Mouse (Mus musculus): Measurements from ENCODE around the gene Dmrta2.

The Dmrta2 gene

DNA sequence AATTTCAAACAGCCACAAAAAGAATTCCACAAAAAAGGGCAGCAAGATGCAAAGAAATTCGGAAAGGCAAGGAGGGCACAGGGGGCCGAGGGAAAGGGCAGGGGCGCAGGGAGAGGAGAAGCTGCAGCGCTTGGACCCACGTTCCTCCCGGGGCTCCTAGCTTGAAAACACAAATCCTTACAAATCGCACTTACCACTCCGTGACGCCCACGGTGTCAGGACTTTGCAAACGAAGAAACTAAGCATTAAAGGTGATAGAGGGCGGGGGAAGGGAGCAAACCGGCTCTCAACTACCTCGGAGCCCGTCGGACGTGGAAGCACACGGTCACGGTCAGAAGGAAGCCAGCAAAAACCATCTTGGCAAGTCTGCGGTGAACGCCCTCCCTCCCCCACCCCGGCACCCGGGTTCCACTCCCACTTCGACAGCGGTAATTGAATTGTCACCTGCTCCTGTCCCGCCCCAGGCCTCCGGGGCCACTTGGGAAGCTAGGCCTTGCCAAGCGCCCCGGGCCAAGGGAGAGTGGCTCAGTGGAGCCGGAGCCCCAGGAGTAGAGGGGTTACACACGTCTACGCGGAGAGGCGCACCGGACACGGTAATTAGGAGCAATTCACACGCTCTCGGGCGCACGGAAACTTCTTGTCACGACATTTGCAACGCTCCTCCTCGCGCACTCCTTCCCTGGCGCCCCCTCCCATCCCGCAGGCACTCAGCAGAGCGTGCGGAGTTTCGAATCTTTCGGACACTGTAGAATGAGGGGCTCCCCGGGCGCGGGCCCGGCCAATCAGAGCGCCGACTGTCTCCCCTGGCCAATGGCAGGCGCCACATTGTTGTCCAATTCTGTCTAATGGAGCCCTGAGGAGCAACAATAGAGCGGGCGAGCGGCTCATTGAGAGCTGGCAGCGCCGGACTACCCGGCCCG lies at the start of gene Dmrta2:
Dmrta2 (plus strand) TSS at position 906 of the 920 bp plus-strand sequence.
- no peak for DNase-seq

DNA sequence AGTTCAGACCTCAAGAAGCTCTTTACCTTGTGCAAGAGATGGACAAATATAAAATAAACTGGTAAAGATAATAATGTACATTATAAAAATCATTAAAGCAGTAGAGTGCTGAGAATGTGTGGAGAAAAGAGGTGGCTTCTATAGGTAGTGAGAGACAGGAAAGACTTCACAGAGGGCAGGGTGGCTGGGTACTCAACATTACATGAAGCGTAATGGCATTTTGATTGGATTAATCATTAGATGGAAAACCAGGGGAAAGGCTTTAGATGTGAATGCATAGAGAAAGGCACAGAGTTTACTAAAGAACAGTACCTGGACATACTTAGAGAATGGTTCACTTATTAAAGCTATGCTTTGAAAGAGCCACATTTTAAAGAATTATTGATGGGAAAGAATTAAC lies 48.8 kb upstream of the Dmrta2 start:
- no peak for DNase-seq

DNA sequence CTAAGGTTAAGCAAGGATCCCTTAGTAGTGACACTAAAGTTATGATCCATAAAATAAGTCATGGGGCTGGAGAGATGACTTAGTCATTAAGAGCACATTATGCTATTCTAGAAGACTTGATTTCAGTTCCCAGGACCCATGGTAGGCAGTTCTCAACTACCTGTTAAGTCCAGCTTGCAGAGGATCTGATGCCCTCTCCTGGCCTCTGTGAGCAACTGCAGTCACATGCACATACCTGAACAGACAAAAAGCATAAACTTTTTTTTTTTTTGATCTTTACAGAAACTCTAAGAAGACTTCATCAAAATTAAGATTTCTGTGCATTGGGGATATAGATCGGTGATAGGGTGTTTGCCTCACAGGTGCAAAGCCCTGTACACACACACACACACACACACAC lies 47.4 kb upstream of the Dmrta2 start:
- no peak for DNase-seq

DNA sequence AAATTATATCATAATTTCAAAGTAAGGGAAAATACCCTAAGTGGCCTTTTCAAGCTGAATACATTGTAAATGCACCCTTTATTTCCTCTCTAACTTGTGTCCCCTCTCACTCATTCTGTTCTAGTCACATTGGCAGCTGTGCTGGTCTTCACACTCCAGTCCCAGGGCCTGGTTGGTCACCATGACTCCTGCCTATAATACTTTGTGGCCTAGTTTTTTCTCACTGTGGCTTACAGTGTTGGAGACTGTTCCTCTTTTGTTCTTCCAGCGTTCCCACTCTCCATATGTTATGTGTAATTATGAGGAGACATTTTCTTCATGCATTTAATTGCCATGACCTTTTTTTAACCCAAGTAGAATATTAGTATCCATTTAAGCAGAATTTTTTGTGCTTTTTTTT lies 46.9 kb upstream of the Dmrta2 start:
- DNase-seq: no peak

DNA sequence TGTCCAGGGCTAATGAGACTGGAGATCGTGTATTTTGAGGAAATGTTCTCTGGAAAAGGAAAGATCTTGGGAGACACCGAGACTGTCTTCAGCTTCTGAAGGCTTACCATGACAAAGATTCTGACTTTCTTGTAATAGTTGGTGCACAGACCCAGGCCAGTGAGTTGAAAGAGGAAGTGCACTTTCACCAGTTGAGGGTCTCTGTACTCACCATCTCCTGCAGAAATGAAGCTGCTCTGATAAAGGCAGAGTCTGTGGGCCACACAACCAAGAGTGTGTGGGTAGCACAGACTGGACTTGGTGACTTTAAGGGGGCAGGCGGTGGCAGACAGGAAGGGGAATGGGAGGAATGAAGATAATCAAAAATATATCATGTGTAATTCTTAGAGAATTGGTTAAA lies 41.3 kb upstream of the Dmrta2 start:
- DNase-seq: no peak

DNA sequence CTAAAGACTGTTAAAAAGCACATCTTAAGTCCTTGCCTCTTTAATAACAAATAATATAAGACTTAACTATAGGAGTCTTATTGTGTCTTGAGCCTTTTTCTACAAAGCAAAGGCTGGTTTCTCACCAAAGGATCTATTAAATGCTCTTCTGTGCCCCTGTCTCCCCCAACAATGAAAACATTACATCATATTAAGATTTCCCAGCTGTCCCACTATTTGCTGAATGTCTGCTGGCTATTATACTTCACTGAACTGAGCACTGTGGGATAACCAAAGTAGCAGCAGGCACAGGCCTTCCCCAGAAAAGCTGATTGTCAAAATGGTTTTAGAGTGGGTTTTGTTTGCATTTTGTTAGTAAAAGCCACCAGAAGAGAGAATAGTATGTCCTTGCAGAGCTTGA lies 38.6 kb upstream of the Dmrta2 start:
- DNase-seq: no peak

DNA sequence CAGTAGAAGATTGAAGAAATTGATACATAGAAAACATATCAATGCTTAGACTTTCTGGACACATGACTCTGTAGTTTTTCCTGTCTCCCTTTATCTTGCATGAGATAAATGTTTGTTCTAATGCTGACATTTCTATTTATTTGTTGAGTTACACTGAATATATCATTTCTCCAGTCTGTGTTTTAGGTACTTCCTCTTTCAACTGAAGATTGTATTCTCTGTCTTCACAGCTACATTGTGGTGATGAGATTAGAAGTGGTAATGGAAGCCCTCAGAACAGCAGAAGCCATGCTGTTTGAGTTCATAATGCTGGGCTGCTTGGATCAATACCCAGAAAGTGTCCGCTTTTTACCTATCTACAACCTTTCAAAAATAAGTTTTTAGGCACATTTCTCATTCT lies 32.3 kb upstream of the Dmrta2 start:
- no peak for DNase-seq

DNA sequence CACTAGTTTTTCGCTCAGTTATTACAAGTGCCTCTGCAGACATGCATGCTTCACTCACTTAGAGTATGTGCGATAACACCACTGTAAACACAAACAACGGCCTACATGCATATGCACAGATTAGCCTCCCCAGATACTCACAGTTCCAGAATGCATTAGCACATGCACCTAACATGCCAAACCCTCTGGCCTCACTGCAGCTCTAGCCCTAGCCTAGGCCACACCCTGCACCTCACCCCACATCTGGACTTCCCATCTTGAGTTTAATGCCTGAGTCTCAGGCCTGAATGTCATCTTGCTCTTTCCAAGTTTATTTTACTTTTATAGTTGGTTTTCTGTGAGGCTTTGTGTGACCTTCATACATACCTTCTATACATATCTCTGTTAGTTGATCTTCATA lies 28.5 kb upstream of the Dmrta2 start:
- no peak for DNase-seq

DNA sequence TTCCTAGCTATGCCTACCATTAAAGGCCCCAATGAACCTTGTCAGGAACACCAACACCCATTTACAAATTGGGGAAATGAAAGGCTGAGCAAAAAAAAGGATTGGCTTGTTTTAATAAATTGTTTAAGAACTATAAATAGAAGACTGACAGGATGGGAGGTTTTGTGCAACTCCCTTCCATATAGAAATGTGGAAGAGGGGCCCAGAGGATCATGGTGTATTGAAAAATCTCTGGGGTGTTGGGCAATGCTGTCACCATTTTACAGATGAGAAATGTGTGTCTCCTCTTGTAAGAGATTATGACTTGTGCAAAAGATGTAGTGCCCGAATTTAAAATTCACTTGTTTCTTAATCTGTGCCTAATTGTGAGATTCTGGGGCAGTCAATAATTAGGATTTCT lies 24.3 kb upstream of the Dmrta2 start:
- DNase-seq: no peak

DNA sequence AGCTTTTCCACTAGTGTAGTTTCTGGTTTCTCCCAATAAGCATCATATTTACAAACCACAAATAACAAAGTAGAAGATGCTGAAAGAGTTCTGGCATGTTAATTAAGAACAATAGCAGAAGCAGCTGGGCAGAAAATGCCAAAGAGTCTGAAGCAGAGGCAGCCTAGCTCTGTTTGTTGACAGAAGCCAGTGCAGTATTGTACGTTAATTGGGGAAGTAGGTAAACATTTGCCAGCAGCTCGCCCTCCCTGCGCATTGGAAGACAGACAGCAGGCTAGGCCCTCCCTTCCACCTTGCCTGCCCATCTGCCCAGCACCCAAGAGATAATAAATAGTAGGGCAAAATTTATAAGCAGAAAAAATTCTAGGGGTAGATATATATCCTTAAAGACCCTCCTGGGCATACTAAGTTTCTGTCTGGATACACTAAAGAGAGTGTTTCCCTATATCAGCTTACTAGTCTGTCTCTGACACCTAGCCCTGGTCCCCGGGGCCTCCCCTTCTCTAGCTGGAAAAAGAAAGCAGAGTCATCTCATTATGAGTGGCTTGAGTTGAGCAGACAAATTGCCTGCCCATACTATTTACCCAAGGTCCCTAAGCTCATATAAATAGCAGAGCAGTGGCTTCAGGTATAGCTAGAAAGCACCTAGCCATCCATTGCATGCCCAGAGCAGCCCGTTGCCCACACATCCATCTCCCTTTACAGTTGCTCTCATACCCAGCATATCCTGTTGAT lies 17.5 kb upstream of the Dmrta2 start:
- DNase-seq: no peak

DNA sequence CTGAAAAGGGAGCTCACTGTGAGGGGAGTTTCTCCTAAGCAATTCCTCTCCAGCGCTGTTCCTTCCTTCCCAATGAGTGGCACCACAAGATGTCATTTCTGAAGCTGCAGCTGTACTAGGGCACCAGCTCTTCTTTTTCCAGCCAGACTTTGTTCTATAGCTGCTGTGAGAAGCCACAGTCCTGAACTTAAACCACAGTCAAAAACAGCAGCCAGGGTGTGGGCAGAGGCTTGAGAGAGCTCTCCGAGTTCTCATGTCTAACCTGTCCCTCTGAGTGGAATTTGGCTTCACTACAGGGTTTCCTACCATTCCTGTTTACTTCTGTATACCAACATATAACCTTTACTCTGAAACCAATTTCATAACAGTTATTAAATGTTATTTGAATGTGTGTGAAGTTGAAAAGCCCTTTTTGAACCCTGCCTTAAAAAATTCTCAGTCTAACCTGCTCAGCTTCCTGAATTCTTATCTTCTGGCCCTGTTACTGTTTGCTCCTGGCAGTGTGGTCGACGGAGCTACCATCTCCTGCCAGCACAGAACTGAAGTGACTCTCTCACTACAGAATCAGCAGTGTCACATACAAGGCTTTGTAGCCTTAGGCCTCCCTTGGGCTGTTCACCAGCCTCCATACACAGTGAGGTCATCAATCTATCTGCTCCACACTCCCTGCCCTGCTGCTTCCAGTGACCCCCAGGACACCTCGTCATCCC lies 14.1 kb upstream of the Dmrta2 start:
- no peak for DNase-seq

DNA sequence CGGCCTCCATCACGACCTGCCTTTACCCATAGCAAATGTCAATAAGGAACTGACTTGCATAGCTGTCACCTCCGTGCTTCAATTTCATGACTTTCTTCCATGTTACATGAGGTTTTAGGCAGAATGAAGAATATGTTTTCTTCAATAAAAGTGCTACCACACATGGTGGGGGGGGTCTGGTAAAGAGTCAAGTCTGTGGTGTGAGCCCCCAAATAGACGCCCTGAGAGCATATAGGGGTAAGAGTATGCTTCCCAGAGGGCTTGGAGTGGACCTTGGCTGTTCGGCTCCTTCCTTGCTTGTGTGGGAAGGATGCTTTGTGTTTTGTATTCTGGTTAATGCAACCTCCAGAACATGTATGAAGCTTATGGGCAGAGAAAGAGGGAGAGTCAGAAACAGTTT lies 8.3 kb upstream of the Dmrta2 start:
- no peak for DNase-seq

DNA sequence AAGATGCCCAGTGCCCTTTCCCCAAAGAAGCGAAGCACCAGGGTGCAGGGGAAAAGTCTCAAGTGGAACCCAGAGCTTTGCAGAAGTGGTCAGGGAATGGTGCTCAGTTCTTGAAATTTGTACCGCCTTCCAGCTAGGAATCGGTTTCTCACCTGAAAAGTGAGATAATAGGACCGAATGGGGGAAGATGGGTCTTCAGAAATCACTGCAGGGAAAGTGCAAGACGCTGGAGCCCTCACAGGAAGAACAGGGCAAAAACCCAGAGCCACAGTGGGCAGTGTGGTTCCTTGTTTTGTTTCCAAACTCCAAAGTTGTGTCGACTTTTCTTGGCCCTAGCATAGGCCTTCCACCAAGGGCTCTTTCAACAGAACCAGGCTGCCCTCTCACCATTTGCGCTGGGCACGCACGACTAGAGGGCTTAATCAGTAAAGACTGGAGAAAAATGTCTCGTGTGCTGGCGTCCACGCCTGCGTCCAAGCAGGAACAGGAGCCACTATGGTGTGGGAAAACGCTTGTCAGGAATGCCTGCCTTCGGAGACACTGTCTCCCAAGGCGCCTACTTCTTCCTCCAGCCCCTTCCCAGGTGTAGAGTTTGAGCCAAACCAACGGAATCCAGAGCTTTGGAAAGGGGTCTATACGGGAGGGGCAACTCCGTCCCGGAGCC lies 3.7 kb upstream of the Dmrta2 start:
- DNase-seq: no peak

DNA sequence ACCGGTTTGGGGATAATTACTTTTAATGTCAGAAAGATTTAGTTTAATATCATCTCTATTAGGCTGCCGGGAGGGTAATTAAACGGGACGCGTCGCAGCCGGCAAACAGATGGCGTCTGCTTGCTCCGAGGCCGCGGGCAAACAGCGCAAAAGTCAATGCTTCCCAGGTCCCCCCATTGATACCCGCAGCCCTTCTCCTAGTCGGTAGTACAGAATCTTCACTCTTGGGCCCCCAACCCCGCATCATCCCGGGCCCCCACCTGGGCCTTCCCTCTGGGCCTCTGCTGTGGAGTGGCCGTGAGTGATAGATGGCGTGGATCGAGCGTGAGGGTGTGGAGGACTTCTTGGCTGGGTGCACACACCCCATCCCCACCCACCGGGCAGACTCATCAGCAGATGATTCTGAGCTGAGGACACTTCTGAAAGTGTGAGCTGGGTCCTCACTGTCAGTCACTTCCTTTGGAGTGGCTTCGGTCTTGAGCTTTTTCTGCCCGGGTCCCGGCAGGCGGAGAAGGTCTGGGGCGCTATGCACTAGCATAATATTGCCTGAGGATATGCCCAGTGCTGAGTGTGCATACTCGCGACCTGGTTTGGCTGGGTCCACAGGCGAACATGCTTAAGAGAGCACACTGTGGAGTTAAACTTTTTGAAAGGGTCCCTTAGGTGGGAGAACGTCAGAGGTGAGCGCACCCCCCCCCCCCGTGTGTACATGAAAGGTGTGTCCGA lies 3.0 kb upstream of the Dmrta2 start:
- no peak for DNase-seq

DNA sequence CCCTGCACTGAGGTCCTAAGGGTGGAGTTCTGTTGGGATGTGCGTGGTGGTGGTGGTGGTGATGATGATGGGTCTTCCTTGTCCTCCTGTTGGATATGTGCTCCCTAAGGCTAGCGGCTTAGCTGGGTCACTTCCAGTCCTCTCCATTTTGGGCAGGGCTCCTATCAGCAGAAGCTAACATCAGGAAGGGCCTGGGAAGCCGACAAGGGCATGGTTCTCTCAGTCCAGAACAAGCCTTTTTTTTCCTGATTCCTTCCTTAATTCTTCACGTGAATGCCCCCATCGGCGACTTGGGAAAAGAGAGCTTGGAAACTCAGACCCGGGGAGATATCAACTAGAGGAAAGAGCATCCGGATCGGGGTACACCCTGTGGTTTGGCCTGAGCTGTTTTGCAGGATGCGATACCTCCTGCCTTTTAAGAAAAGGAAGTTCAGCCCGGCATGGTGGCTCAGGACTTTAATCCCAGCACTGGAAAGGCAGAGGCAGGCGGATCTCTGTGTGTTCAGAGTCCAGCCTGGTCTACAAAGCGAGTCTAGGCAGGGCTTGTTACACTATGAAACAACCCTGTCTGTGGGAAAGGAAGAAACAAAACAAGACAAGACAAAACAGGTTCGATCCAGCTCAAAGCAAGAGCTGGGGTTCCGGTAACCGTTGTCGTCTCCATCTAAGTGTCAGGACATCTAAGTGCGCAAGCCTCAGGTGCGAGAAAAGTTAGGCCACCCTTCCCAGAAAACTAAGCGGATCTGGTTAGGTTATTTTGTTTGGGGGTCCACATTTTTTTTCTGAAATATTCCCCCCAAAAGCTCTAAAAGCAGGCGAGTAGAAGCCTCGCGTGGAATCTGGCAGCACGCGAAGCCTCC lies 2.2 kb upstream of the Dmrta2 start:
- DNase-seq: no peak

DNA sequence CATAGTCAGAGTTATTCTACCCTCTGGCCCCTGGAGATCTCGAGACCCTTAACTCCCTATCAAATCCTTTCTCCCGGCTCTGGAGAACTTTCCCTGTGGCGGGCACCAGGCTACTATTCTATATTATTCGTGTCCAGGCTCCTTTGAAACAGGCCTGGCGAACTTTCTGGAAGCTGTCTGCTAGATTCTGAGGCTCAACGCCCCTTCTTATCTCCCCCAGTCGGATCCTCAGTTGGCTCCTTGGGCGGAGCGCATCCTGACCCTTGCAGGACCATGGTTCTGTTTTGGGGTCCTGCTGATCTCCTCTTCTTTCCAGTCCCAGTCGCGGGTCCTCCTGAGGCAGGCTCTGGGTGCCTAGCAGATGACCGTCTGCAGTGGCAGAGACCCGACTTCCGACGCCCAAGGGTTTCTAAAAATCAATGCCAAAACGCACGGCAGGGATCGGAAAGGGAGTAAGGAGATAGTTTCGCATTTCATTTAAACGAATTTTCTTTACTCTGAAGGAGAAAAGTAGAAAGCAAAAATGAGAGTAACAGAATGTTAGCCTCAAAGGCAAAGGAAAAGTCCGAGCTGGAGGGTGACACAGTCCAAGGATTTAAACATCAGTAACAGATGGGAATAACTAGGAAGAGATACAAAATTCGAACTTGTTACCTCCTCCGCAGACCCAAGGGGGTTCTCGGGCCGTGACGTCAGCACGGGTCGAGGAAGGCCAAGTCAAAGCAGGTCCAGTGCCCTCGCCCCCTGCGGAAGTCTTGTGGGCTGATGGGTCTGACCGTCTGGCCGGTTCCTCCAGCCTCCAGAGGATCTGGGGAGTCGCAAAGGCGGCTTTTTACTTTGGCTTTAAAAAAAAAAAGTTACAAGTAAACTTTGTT lies 1.3 kb upstream of the Dmrta2 start:
- DNase-seq: no peak

DNA sequence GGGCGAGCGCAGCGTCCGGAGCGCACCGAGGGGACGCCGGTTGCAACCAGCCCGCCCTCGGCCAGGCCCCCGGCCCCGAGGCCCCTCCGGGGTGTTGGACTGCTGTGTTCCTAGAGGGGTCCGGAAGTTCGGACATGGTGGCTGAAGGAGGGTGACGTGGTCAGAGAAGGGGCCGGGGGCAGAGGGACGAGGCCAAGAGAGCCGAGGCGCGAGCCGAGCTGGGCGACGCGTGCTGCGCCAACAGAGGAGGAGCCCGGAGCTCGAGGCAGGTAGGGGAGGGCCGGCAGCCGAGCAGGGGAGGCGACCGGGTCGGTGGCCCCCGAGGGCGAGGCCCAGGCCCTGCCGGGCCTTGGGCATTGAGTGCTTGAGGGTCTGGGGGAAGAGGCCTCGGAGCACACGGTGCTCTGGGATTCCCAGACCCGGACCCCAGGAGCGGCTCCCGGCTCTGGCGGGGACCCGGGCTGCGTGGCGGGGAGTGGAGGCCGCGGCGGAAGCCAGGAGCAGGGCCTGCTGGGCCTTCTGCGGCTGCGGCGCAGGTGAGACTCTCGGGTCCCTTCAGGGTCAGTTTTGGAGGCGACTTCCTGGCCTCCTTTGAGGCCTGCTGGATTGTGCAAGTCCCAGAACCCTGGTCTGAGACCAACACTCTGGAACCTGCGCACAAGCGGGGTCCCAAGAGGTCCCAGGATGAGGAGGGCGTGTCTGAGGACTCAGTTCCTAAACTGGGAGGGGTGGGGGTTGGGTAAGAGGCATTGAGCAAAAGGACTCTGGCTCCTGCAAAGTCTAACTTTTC lies 410 bp downstream of the Dmrta2 start:
- DNase-seq: no peak

DNA sequence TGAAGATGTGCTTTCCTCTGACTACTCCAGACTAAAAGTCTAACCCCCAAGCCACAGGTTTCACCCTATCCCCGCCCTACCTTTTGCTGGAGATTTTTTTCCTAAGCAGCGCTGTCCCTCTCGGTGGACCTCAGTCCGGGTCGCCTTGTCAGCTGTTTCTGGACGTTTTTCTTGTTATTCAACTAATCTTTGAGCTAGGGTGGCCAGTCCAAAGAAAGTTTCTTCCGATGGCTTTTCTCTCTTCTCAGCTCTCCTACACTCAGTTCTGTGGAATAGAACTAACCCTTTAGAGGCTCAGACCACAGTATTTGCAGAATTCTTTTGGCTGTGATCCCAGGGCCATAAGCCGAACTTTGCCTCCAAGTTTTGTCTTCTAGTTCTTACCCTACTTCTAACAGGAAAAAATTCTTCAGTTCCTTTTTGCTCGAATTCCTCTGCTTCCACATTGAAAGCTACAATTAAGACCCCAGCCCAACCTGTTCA lies 1.0 kb downstream of the Dmrta2 start:
- DNase-seq: no peak
